Comparison of ENCODE assay signal across 8 mouse cellular contexts in the genomic region with DNA sequence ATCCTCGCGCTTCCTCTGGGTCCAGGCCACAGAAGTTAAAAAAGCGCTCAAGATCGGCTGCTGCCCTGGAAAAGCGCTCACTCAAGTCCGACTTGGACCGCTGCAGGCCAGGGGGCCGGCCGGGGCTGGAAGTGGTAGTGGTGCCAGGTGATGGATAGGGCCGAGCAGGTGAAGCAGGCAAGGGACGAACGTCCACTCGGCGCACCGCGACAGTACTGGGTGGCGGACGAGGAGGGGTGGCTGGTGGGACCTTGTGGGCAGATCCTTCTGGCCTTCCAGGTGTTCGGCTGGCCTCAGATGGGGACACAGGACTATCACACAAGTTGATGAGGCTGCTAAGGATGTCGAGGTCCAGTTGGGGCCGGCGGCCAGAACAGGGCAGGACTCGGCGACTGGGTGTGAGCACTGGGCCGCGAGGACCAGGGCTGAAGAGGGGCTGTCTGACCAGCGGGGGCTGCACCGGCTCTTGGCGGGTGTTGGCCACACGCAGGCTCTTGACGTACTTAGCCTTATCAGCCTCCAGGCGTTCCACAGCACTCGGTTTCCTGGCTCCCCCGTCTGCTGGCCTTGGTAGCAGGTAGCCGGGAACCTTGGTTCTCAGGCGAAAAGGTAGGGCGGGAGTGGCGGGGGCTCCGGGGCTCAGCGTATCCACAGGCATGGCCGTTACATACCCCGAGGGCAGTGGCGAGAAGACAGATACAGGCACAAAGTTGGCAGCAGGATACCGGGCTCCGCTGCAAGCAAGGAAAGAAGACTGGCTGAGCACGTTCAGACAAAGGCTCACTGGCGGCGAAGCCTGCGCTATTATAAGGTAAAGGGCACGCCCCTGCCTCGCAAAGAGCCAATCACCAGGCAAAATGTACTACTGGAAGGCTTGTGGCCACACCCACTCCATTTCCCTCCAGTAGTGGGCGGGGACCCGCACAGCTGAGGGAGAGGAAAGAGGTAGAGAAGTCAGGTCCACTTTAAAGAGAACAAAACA. TPM values are rescaled to one million over a fixed set of nuclear protein-coding genes. Genes with fewer than 3 reads are reported as not detected.
A peak's percentile ranks its signal among the peaks of the same experiment; 100 is the strongest.
DNase-seq lines count a peak whose midpoint lies in the region; ATAC-seq lines count a peak whose summit lies in the region.

No protein-coding gene starts in this region.

- ATAC-seq in megakaryocyte, adult 5-6 weeks (ENCODE audit: poor library complexity, severe bottlenecking): peak; percentile 49

- peak; percentile 97 for DNase-seq in ZHBTc4 (ENCODE audit: low read depth, low spot score)
- peak; percentile 78 for DNase-seq in embryo, embryonic 11.5 days (ENCODE audit: low read depth, low spot score)
- peak; percentile 72 for DNase-seq in gastrocnemius, postnatal 14 days
- peak; percentile 44 for DNase-seq in hindlimb bud, embryonic 11.5 days (ENCODE audit: extremely low spot score, low read depth, low spot score)
- peak; percentile 64 to 67 for DNase-seq in left cerebral cortex, adult 8-10 months (ENCODE audit: low spot score in 2 of 2)
- DNase-seq in right cerebral cortex, adult 18-20 months: peak; percentile 77
- peak; percentile 87 to 88 for DNase-seq in urinary bladder, adult 18-20 months (ENCODE audit: low spot score in 2 of 2)

- intact Hi-C loops in gastrocnemius, postnatal 14 days (cut with DNase I; ENCODE audit: low total_unique reads): no loop called here

RNA-seq across cellular contexts. Expression of gene Fam110a, which starts 9.5 kb away (rescaled TPM):
- total RNA-seq in gastrocnemius, postnatal 14 days (2021): 1 to 10 TPM; 3.8 to 4.8 TPM
- total RNA-seq in left cerebral cortex, adult 8-10 months (2022): 1 to 10 TPM; 6.7 to 7.6 (median 7.0) TPM
- 7.8 and 14.8 TPM in 2 replicates for total RNA-seq in megakaryocyte, adult 5-6 weeks (2015)
- total RNA-seq in megakaryocyte, adult 5-6 weeks (2017): 6.0 and 8.6 TPM in 2 replicates

RNA-seq across cellular contexts. Expression of gene Slc52a3, which starts 25.8 kb away (rescaled TPM):
- total RNA-seq in gastrocnemius, postnatal 14 days (2021): 1 to 10 TPM; 1.3 to 1.4 TPM
- 1 to 10 TPM; 1.8 to 3.0 (median 2.2) TPM for total RNA-seq in left cerebral cortex, adult 8-10 months (2022)
- total RNA-seq in megakaryocyte, adult 5-6 weeks (2015): 1.0 and 1.4 TPM in 2 replicates
- 0.07 and 0.53 TPM in 2 replicates for total RNA-seq in megakaryocyte, adult 5-6 weeks (2017)

RNA-seq across cellular contexts. Expression of gene Angpt4, which starts 59.5 kb away (rescaled TPM):
- total RNA-seq in gastrocnemius, postnatal 14 days (2021): under 1 TPM in 1 of 2 experiments, not detected in 1; 0.12 TPM
- total RNA-seq in left cerebral cortex, adult 8-10 months (2022): under 1 TPM in 1 of 4 experiments, not detected in 3; 0.14 TPM
- total RNA-seq in megakaryocyte, adult 5-6 weeks (2015): not detected in 2 replicates
- total RNA-seq in megakaryocyte, adult 5-6 weeks (2017): 0.26 TPM in 1 of 2 replicates, not detected in the other

Comparison
In these comparisons a context has a peak if more than half of its experiments do, and no peak if none do; other contexts are left out.
1. Peak in every context shown above with its lines: DNase-seq and ATAC-seq.
2. DNase-seq: peak in every context shown above with its lines; median percentile 97 in ZHBTc4; 88 in urinary bladder, adult 18-20 months; 78 in embryo, embryonic 11.5 days; 77 in right cerebral cortex, adult 18-20 months; 72 in gastrocnemius, postnatal 14 days; 66 in left cerebral cortex, adult 8-10 months; 44 in hindlimb bud, embryonic 11.5 days.